Mouse (Mus musculus): ENCODE results near the gene Cdkn1a. TPM values are rescaled to one million over a fixed set of nuclear protein-coding genes. Genes with fewer than 3 reads are reported as not detected.
A peak's percentile ranks its signal among the peaks of the same experiment; 100 is the strongest.

The Cdkn1a gene
- total and polyA plus RNA-seq, 3 experiments: 30.4 to 156 (median 56.4) TPM

- Histone ChIP-seq H3K79me2 (replicated peaks; ENCODE audit: control insufficient read depth, insufficient read depth, low read length) (no peaks in the 10 kb centered on the region), H3K36me3 (ENCODE audit: control insufficient read depth, insufficient read depth, low read length) (peaks cover 13% of the 10 kb centered on the region), H3K9ac (ENCODE audit: low read depth, low read length) (no peak overlapping the region), H3K27ac (peak overlapping the region; percentile 17; the same call in 1 of the 2 replicates), H3K4me1 (ENCODE audit: control insufficient read depth, insufficient read depth, low read length) (peaks cover 10% of the 10 kb centered on the region), H3K27me3 (ENCODE audit: control insufficient read depth, insufficient read depth, low read length) (no peaks in the 10 kb centered on the region), H3K4me3 (no peak overlapping the region)
- WGBS: 56% methylated on average over 12 of the region's 12 CpGs
- TF ChIP-seq POLR2A (IDR thresholded peaks at IDR 0.05; ENCODE audit: insufficient read depth, low read depth, low read length) (no peak), EP300 (IDR thresholded peaks at IDR 0.05; ENCODE audit: insufficient read depth, low read depth, low read length) (peak; percentile 38; the same call in 1 of the 2 replicates), CTCF (IDR thresholded peaks at IDR 0.05) (no peak)
- DNase-seq: peak; percentile 53
- intact Hi-C loops (cut with DNase I): no loop called here
These were observed 44.8 kb upstream of the Cdkn1a start for GRCm38 (mm10) chr17:29045741-29046530.

GRCm38 (mm10) chr17:29046863-29047262, 43.9 kb upstream of the Cdkn1a start:
- WGBS: 97% methylated on average over 3 of the region's 3 CpGs
- Histone ChIP-seq H3K4me1 (ENCODE audit: control insufficient read depth, insufficient read depth, low read length) (peaks cover 11% of the 10 kb centered on the region), H3K4me3 (no peak overlapping the region), H3K9ac (ENCODE audit: low read depth, low read length) (no peak overlapping the region), H3K36me3 (ENCODE audit: control insufficient read depth, insufficient read depth, low read length) (peaks cover 11% of the 10 kb centered on the region), H3K27me3 (ENCODE audit: control insufficient read depth, insufficient read depth, low read length) (no peaks in the 10 kb centered on the region), H3K27ac (no peak overlapping the region), H3K79me2 (replicated peaks; ENCODE audit: control insufficient read depth, insufficient read depth, low read length) (no peaks in the 10 kb centered on the region)
- DNase-seq: no peak
- intact Hi-C loops (cut with DNase I): no loop called here
- no peak for TF ChIP-seq EP300 (IDR thresholded peaks at IDR 0.05; ENCODE audit: insufficient read depth, low read depth, low read length)
- TF ChIP-seq CTCF (IDR thresholded peaks at IDR 0.05): no peak
- TF ChIP-seq POLR2A (IDR thresholded peaks at IDR 0.05; ENCODE audit: insufficient read depth, low read depth, low read length): no peak

GRCm38 (mm10) chr17:29047697-29048514, 42.9 kb upstream of the Cdkn1a start:
- H3K79me2 ChIP-seq (replicated peaks; ENCODE audit: control insufficient read depth, insufficient read depth, low read length): no peaks in the 10 kb centered on the region
- no peak for DNase-seq
- H3K4me3 ChIP-seq: no peak overlapping the region
- TF ChIP-seq POLR2A (IDR thresholded peaks at IDR 0.05; ENCODE audit: insufficient read depth, low read depth, low read length) (no peak), CTCF (IDR thresholded peaks at IDR 0.05) (no peak), EP300 (IDR thresholded peaks at IDR 0.05; ENCODE audit: insufficient read depth, low read depth, low read length) (no peak)
- H3K27ac ChIP-seq: no peak overlapping the region
- intact Hi-C loops (cut with DNase I): loop anchor here (2.0 kb wide), 1 partner anchor 199 kb away; no protein-coding TSS in a partner anchor
- peaks cover 13% of the 10 kb centered on the region for H3K4me1 ChIP-seq (ENCODE audit: control insufficient read depth, insufficient read depth, low read length)
- peaks cover 5% of the 10 kb centered on the region for H3K36me3 ChIP-seq (ENCODE audit: control insufficient read depth, insufficient read depth, low read length)
- H3K9ac ChIP-seq (ENCODE audit: low read depth, low read length): no peak overlapping the region
- H3K27me3 ChIP-seq (ENCODE audit: control insufficient read depth, insufficient read depth, low read length): no peaks in the 10 kb centered on the region
- WGBS: 64% methylated on average over 3 of the region's 3 CpGs

GRCm38 (mm10) chr17:29048748-29049507, 41.8 kb upstream of the Cdkn1a start:
- Histone ChIP-seq H3K4me3 (no peak overlapping the region), H3K9ac (ENCODE audit: low read depth, low read length) (no peak overlapping the region), H3K27me3 (ENCODE audit: control insufficient read depth, insufficient read depth, low read length) (no peaks in the 10 kb centered on the region), H3K36me3 (ENCODE audit: control insufficient read depth, insufficient read depth, low read length) (peaks cover 4% of the 10 kb centered on the region), H3K4me1 (ENCODE audit: control insufficient read depth, insufficient read depth, low read length) (peaks cover 21% of the 10 kb centered on the region), H3K79me2 (replicated peaks; ENCODE audit: control insufficient read depth, insufficient read depth, low read length) (no peaks in the 10 kb centered on the region), H3K27ac (no peak overlapping the region)
- TF ChIP-seq CTCF (IDR thresholded peaks at IDR 0.05): peak; percentile 92
- TF ChIP-seq POLR2A (IDR thresholded peaks at IDR 0.05; ENCODE audit: insufficient read depth, low read depth, low read length): no peak
- peak; percentile 77; the same call in 1 of the 2 replicates for TF ChIP-seq EP300 (IDR thresholded peaks at IDR 0.05; ENCODE audit: insufficient read depth, low read depth, low read length)
- intact Hi-C loops (cut with DNase I): loop anchor here (1.0 to 2.0 kb wide), 3 partner anchors 46 to 198 kb away; no protein-coding TSS in a partner anchor
- 16% methylated on average over 13 of the region's 13 CpGs for WGBS
- DNase-seq: peak; percentile 83 to 93

GRCm38 (mm10) chr17:29049508-29049889, 41.3 kb upstream of the Cdkn1a start:
- 67% methylated on average over 5 of the region's 5 CpGs for WGBS
- TF ChIP-seq EP300 (IDR thresholded peaks at IDR 0.05; ENCODE audit: insufficient read depth, low read depth, low read length): no peak
- no peak for TF ChIP-seq POLR2A (IDR thresholded peaks at IDR 0.05; ENCODE audit: insufficient read depth, low read depth, low read length)
- no peak for TF ChIP-seq CTCF (IDR thresholded peaks at IDR 0.05)
- no peaks in the 10 kb centered on the region for H3K27me3 ChIP-seq (ENCODE audit: control insufficient read depth, insufficient read depth, low read length)
- no peak for DNase-seq
- peaks cover 4% of the 10 kb centered on the region for H3K36me3 ChIP-seq (ENCODE audit: control insufficient read depth, insufficient read depth, low read length)
- H3K79me2 ChIP-seq (replicated peaks; ENCODE audit: control insufficient read depth, insufficient read depth, low read length): no peaks in the 10 kb centered on the region
- no peak overlapping the region for H3K4me3 ChIP-seq
- intact Hi-C loops (cut with DNase I): loop anchor here (1.0 to 2.0 kb wide), 3 partner anchors 46 to 197 kb away; no protein-coding TSS in a partner anchor
- no peak overlapping the region for H3K27ac ChIP-seq
- peaks cover 23% of the 10 kb centered on the region for H3K4me1 ChIP-seq (ENCODE audit: control insufficient read depth, insufficient read depth, low read length)
- no peak overlapping the region for H3K9ac ChIP-seq (ENCODE audit: low read depth, low read length)
